Mouse (Mus musculus): ENCODE measurements at regions not wholly inside any gene's neighbourhood (a gene's known extent, or its start where the extent isn't known, plus 50 kb on each side); places are given as distances from the start of the nearest gene placed in this dataset.

DNA sequence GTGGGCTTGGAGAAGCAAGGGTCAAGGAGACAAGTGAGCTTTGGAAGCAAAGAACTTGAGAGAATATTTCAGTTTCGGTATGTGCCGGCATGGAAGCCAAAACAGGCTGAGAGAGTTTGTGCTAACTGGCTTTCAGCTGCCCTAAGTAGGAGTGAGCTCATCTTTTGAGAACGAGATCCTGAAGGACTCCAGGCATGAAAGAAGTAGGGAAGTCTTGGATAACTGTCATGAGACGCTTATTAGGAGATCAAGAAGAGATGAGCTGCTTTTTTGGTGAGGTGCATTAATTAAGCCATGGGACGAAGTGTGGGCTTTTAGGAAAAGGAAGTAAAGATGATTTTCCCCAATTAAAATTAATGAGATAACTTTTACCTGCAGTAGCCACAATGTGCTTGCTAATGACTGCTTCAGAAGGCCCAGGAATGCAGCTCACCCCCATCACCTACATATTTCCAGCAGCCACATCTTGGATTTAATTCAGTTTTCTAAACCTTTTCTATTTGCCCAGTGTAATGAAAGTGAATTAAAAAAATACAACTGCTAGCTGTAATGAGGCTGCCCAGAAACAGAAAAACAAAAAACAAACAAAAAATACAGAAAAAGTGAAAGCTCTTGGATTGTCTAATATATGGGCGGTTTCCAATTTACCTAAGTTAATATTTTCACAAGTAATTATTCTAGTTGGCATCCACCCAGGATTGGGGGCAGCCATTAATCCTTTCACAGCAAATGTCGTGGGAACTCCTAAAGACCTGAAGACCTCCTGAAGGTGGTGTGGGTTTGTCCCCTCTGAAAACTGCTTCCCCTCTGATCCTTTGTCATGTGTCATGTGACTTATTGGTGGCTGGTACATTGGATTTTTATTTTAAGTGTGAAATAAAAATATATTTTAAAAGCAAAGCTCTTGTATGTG lies 204.7 kb upstream of the Slc39a10 start:
- peak; percentile 5 for DNase-seq (ENCODE audit: low spot score)

DNA sequence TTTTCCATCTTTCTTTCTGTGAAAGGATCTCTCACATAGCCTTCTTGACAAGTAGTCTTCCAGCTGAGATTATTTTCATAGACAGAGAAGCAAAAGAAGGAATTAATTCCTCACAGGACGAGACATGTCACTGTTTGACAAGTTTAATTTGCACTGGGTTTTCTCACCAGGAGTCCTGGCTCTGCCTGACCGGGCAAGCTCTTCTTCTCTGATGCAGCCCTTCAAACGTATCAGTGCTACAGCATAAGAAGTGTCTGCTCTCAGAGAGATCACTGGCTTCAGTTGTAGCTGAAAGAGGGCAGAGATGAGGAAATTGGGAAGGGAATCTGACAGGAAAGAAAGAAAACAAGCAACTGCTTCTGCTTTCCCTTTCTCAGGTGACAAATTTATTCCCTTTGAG lies 201.8 kb upstream of the Slc39a10 start:
- no peak for DNase-seq (ENCODE audit: low spot score)

DNA sequence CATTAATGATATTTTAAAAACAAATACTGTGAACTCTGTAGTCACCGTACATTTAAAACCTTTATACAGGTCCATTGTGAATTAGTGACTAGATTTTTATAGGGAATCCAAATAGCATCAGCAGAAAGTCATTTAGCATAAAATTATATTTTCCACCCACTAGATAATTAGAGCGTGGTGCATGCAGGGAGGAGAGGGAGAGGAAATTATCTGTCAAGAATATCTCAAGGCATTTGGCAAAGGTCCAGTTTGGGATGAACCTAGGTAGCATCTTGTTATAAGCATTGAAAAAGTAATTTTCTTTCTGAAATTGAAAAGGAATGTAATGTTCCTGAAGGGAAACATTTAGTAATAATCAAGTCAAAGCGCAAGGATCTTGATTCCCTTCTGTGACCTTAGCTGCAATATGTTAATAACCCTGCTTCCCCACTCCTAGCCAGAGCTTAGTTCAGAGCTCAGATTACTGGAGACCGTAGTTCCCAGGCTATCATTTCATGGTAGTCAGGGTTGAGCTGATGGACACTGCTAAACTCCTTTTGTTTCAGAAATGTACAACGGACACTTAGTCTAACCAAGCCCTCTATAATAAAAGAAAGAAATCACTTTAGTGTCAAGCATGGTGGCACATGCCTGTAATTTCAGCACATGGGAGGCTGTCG lies 200.8 kb upstream of the Slc39a10 start:
- DNase-seq (ENCODE audit: low spot score) = no peak

DNA sequence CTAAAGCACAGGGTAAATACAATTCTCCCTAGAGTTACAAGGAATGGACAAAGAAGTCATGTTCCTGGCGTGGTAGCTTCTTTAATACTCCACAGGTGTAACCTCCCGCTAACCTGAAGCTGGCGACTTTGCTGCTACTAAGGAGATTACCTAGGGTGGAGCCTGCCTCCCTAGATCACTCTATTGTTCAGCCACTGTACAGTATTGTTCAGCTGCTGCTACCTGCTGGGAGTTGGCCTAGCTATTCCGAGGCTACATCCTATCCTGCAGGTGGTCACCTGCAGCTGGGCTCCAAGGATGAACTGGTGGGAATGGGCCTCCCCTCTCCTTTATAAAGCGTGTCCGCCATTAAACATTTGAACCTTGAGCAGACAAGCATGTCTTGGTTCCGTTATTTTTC lies 183.8 kb upstream of the Slc39a10 start:
- no peak for DNase-seq (ENCODE audit: low spot score)

DNA sequence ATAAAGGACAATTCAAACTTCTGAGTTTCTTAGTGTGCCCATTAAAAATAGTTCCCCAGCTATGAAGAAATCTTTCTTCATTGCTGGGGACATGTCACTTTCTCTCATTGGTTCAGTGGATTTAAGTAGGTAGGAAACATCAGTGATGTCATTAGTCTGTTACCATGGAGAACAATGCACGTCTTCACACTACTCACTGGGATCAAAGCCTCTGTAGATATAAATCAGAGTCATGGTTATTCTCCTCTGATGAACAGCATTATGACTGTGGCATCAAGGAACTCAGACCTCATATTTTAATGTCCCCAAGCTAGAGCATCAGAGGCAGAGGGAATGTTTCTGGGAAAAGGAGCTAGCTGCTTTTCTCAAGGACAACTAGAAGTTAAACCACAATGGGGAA lies 165.5 kb upstream of the Slc39a10 start:
- DNase-seq (ENCODE audit: low spot score) = no peak

DNA sequence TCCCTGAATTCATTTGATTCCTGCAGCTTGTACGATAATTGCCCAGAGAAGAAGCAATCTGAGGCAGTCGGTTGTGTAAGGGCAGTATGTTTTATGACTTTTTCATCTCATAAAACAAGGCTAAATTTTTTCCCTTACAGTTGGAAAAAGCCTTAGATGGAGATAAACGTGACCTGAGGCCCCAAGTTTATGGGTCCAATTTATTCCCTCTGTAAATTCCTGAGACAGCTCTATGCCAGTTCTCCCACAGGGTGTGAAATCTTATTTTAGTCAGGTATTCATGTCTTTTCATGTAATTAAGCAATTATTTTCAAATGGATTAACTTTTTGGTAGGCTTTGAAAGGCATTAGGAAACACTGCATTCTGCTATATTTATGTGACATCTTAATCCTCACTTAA lies 164.7 kb upstream of the Slc39a10 start:
- DNase-seq (ENCODE audit: low spot score) = no peak

DNA sequence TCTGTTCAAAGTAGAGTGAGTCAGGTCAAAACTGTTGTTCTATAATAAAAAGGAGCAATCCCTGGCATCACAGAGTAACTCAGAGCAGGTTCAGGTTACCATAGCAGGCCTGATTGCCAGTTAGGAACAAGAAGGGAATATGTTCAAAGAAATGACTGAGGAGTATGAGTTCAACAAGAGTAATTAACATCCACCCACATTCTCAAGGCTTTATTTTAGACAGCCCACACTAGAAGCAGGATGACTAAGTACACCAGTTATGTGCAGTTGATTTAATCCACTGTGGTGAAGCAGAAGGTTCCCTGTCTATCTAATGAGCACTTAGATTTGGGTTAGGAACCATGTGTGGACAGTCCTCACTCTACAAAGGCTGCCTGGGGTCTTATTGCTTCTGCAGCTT lies 158.5 kb upstream of the Slc39a10 start:
- no peak for DNase-seq (ENCODE audit: low spot score)

DNA sequence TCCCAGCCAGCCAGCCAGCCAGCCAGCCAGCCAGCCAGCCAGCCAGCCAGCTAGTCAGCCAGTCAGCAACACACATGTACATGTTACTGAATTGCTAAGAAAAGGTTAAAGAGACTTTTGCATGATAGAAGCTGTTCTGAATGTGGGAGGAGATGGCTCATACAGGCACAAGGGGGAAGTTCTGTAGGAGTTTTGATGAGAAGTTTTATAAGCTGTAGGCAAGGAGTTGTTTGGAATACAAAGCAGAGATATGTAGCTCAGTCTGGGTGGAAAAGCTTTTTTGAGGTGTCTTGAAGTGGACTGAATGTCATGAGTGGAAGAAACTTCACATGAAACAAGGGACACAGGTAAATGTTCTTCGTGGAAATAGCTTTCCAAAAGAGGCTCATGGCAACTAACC lies 157.8 kb upstream of the Slc39a10 start:
- DNase-seq (ENCODE audit: low spot score) = no peak

DNA sequence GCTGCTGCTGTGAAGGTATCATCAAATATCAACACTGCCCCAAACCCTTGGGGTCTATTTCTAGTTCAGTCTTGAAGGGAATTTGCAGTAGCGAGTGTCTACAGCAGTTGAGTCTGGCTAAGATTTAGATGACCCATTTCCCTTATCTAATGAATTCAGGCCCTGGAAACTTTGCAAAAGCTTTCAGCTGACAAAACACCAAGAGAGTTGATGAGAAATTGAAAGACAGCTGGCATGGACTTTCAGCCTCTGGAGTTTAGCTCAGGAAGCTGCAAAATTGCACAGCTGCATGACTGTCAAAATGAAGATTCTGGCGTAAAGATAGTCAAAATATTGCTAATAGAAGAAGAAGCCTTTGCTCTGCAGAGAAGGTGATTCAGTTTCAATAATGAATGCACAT lies 144.9 kb upstream of the Slc39a10 start:
- no peak for DNase-seq (ENCODE audit: low spot score)

DNA sequence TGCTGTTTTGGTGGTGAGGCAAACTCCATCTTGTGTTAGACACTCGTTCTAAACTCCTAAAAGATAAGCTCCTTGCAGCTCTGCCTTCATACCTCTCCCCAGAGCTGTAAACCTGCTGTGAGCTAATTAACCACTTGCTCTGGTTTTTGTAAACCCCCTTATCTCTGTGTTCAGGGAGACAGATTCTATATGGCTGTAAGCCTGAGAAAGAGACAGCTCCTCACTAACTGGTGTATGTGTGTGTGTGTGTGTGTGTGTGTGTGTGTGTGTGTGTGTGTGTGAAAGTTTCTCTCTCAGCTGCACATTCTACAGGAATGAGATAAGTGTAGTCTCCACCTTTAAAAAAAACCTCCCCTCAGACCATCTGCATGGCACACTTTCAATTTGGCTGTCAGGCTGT lies 126.7 kb upstream of the Slc39a10 start:
- no peak for DNase-seq (ENCODE audit: low spot score)

DNA sequence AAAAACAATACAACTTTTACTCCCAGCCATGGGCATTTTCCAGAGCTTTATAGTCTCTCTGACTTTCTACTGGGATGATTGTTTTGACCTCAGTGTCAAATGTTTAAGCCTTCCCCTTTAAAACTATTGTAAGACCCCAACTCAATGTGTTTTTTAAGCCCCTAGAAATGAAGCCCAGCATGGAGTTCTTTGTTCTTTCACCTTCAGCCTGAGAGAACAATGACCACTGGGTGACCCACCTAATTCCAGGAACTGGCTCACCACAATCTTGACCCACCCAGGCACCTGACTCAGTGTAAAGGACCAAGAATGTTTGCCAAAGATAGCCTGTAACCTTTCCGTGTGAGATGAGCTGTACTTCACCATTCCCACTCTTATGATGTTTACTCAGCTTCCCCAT lies 121.9 kb upstream of the Slc39a10 start:
- no peak for DNase-seq (ENCODE audit: low spot score)

DNA sequence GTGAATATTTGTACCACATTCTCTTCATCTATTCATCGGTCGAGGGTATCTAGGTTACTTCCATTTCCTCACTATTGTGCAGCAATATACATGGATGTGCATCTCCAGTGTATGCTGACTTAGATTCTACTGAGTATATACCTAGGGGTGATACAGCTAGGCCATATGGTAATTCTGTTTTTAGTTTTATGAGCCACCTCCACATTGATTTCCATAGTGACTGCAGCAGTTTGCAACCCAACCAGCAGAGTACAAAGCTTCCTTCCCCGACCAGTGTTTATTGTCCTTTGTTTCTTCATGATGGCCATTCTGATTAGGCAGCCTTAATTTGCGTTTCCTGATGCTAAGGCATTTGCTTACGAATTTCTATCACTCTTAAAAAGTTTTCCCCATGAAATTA lies 111.1 kb upstream of the Slc39a10 start:
- DNase-seq (ENCODE audit: low spot score) = no peak

DNA sequence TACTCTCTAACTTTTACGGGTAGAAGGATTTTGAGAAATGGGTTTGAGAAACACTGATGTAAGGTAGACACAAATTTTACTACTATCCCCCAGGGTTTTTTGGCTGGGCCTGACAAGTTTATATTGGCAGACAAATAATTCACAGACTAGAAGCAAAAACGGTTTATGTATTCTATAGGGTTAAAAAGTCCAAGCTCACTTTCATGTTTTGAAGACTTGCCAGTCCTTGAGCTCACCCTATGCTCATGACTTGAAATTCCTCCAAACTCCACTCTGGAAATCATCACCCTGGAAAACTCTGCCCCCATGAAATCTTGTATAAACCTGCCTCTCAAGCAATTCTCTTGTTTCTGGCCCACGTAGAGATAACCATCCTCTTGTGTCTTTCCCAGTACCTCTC lies 106.7 kb upstream of the Slc39a10 start:
- no peak for DNase-seq (ENCODE audit: low spot score)

DNA sequence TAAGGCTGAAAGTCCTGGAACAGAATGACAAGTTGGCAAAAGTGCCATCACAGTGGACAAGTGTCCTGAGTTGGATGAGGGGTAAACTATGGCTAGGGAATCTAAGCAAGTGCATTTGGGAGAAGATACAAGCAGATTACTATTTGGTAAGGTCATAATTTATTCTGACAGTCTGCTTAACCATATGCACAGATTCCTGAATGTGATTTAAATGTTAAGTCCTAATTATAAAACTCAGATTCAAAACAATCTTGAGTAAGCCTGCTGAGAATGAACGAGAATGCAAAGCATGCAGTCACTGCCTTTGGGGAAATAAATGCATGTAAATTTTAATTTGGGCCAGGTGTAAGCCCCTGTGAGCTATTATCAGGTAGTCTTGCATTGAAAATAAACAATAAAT lies 93.3 kb upstream of the Slc39a10 start:
- no peak for DNase-seq (ENCODE audit: low spot score)

DNA sequence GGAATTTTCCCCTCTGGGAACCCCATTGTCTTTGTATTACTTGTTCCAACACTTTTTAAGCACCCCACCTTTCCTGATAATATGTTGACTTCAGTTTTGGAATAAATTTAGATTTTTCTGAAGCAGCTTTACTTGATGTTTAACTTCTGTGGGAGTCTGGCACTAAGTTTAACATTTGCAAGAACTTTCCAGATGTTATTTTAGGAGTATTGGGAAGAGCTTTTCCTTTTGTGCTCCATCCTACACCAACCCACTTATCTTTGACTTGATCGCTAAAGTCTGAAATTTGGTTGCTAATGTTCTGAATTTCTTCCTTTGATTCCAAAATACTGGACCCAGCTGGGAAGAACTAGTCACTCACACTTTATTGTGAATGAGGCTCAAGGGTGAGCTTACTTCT lies 90.4 kb upstream of the Slc39a10 start:
- no peak for DNase-seq (ENCODE audit: low spot score)

DNA sequence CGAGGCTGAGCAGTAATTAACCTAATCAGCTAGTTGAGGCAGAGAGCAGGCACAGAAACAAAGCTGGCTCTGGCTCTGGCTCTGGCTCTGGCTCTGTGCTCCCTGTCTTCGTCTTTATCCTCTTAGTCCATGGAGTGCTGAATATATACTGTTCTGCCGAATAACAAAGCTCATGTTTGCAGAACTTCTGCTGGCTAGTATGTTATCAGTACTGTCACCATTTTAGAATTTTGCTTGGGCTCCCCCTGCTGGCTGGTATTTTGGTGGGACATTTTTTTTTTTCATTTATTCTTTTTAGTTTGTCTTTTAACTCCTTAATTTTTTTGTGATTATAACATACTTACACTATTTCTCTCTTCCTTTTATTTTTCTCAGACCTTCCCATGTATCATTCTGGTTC lies 77.8 kb upstream of the Slc39a10 start:
- DNase-seq (ENCODE audit: low spot score) = peak; percentile 19

DNA sequence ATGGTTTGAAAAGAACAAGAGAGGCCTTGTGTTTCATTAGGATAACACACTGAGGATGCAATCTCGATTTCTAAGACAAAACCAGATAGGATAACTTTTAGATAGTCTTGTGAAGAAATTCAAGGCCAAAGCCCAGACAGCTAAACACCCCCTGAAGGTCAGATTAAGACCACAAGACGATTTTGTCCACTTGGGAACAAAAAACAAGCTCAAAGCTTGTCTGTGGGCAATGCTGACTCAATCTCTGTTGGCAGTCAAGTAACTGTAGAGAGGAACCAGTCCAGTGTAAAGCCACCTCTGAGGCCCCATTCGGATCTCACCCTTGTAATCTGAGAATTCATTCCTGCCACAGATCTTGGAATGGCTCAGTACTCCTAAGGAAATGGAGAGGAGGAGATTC lies 75.7 kb upstream of the Slc39a10 start:
- no peak for DNase-seq (ENCODE audit: low spot score)

DNA sequence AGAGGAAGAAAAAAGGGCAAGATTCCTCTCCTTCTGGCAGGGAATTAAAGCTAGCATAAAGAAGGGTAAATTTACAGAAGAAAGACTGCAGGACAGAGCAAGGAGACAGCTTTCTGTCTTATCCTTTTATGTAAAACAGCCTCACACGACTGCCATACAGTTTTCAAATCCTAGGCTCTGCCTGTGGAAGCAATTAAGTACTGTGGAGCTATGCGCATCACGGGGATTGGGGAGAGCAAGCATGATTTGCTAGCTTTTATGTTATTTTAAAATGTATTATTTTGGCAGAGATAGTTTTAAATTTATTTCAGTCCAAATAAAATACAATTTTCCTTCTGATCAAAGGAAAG lies 74.2 kb upstream of the Slc39a10 start:
- DNase-seq (ENCODE audit: low spot score) = no peak

DNA sequence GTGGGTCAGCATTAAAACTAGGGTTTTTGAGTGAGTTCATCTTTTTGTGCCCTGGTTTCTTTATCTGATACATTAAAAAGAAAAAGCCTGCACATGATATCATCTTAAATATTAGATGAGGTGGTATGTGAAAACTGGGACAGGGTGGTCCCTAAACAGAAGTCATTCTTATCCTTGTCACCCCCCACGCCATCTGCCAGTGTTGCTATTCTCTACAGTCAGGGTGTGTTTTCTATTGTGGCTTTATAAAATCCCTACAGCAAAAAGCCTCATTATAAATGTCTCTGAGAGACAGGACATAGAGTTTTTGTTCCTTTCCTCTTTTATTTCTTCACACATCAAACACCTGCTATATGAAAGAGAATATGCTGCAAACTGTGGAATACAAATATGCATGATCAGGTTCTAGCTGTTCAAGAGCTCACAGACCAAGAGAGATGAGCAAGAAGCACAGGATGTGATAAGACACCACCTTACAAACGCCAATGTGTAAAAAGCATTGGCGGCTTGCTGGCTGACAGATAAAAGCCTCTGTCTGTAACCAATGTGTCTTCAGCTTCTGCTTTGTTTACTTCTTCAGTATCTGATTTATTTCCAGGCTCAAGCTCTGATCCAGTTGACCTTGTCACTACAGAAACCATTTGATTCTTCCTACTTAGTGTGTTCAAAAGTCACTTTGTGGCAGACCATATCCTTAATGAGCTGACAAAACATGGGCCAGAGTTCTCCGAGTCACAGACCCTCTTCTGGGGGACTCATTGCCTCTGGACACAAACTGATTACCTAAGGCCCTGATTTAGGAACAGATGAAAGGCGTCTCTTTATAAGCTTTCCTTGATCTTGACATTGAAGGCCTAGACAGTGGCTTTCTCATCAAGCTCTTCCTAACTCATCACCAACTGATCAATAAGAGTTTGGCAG lies 73.6 kb upstream of the Slc39a10 start:
- no peak for DNase-seq (ENCODE audit: low spot score)

DNA sequence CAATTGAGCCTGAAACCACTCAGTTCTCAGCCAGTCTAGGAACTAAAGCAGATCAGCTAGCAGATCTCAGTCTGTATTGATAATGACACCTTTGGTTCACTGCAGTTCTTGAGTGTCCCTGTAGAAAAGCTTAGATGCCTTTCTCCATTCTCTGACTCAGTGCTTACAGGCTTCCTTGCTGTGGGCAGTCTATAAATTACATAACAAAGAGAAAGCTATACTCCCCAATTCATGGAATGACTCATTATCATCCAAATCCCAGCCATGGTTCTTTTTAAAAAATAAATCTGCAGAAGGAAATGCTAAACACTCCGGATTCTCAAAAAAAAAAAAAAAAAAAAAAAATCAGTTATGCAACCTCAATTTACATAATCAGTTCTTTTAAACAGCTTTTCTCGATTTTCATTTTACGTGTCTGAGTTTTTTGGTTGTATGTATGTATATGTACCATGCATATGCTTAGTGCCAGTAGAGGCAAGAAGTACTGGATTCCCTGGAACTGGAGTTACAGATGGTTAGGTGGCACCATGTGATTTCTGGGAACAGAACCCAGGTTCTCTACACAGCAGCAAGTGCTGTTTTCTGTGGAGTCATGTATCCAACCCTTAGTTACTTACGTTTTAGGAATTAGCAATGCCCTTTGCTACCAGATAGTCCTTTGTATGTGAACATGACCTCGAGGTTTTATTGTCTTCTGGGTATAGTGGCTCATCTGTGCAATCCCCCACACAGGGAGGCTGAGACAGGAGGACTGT lies 71.5 kb upstream of the Slc39a10 start:
- DNase-seq (ENCODE audit: low spot score) = no peak
